Mouse (Mus musculus) gastrocnemius, adult 2 months (tissue): Measurements from ENCODE around the gene Bnipl. TPM values are rescaled to one million over a fixed set of nuclear protein-coding genes. Genes with fewer than 3 reads are reported as not detected.

Experiments
- DNase-seq: peaks from one replicate; pipeline ENCODE4 v3.0.0; 2022
- H3K27ac ChIP-seq: fragments of 200-600 bp; 2 replicates; pipeline ENCODE4 v1.8.1; 2022; ENCODE audit warnings: mild to moderate bottlenecking
- H3K4me3 ChIP-seq: fragments of 200-600 bp; 2 replicates; pipeline ENCODE4 v1.8.1; 2022; ENCODE audit warnings: mild to moderate bottlenecking, moderate library complexity
- CTCF ChIP-seq: fragments of 200-600 bp; IDR thresholded peaks from 2 replicates; pipeline ENCODE4 v1.8.1; 2022; ENCODE audit warnings: antibody characterized with exemption, mild to moderate bottlenecking, moderate library complexity
- intact Hi-C: fragments of 180-260 bp; cut with DNase I; formaldehyde crosslinking; loops from one replicate; pipeline ENCODE4 v1.15.1; 2025
- total RNA-seq, 2 experiments: library from RNA; stranded (reverse); gene quantifications; 2 replicates each; pipeline ENCODE4 v1.2.3; 2021

Gene Bnipl
- total RNA-seq, 2 experiments from 2014 or later, result 0.31 TPM; not detected in 1

DNA sequence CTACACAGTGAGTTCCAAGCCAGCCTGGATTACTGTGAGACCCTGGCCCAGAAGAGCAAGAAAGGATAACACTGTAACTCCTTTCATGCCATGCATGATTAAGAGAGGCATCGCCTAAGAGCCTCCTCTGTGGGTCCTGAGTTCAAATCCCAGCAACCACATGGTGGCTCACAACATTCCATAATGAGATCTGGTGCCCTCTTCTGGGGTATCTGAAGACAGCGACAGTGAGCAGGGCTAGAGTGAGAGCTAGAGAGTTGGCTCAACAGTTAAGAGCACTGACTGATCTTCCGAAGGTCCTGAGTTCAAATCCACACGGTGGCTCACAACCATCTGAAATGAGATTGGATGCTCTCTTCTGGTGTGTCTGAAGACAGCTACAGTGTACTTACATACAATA is 23.5 kb upstream of the Bnipl start:
- Histone ChIP-seq H3K4me3 (no peak overlapping the region), H3K27ac (peak overlapping the region; percentile 93)
- TF ChIP-seq CTCF, result no peak
- intact Hi-C loops, result no loop called here
- no peak for DNase-seq

DNA sequence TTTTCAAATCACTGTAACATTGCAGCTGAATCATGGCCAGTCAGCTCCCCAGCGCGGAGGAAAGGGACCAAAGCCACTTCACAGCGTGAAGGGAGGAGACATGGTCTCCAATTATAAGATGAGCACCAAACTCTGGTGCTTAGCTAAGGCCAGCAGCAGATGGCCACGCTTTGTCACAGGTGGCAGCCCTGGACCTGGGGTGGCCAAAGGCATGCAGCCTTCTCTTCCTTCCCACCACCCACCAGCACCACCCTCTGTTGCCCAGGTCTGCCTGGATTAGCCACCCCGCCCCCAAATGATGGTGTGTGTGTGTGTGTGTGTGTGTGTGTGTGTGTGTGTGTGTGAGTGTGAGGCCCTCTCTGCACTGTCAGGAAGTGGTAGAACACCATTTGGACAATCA is 22.5 kb upstream of the Bnipl start:
- no peak for DNase-seq
- Histone ChIP-seq H3K4me3 (no peak overlapping the region), H3K27ac (peak overlapping the region; percentile 93)
- intact Hi-C loops, result no loop called here
- TF ChIP-seq CTCF, result no peak

DNA sequence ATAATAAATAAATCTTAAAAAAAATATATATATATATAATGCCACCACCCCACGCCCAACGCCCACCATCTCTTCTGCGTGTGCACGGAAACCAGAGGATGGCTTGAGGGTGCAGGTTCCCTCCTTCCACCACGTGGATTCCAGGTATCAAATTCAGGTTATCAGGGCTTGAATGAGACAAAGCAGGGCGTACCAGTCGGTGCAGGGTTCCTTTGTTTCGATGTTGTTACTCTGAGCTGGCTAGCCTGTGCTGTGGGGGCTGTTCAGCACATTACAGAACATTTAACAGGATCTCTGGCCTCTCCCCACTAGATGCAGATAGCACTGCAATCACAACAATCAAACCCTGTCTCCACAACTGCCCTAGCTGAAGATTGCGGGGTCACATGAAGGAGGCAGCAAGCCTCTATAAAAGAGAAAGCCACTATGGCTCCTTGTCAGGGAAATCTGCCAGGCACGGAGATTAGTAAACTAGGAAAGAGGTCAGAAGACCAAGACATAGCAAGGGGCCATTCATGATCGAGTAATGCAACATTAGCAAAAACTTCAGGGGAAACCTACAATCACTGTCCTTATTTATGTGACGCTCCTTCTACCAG is 19.9 kb upstream of the Bnipl start:
- peak overlapping the region; percentile 25; the same call in 1 of the 2 replicates for H3K27ac ChIP-seq
- no peak overlapping the region for H3K4me3 ChIP-seq
- no peak for DNase-seq
- no peak for TF ChIP-seq CTCF
- intact Hi-C loops, result no loop called here

DNA sequence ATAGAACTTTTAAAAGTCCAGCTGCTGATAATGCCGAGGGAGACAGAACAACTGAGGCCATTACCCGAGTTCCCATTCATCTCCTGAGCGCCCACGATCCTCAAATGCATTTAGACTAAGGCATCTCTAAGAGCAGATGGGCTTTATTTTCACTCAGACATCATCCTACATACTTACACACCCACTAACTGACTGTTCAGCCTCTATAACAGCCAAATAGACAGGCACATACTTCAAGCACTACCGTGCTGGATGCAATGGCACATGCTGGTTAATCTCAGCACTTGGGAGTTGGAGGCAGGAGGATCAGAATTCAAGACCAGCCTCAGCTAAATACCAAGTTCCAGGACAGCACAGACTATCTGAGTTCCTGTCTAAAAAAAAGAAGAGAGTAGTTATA is 18.8 kb upstream of the Bnipl start:
- intact Hi-C loops, result no loop called here
- peak overlapping the region; percentile 57; the same call in 1 of the 2 replicates for H3K27ac ChIP-seq
- TF ChIP-seq CTCF, result no peak
- no peak overlapping the region for H3K4me3 ChIP-seq
- no peak for DNase-seq

DNA sequence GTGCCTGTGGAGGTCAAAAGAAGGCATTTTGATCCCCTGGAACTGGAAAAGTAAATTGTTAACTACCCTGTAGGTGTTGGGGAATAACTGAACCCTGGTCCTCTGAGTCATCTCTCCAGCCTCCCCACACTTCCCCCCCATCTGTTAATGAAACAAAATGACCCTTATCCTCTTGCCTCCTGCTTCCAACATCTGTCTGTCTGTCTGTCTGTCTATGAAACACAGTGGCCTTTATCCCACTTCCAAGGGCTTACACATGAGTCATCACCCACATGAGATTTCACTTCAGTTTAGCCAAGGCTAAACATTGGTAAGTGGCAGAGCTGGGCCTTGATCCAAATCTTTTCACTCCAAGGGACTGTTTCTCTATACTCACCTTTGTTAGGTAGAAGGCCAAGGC is 16.9 kb upstream of the Bnipl start:
- DNase-seq, result no peak
- no peak overlapping the region for H3K4me3 ChIP-seq
- peak overlapping the region; percentile 87 for H3K27ac ChIP-seq
- no peak for TF ChIP-seq CTCF
- intact Hi-C loops, result no loop called here

DNA sequence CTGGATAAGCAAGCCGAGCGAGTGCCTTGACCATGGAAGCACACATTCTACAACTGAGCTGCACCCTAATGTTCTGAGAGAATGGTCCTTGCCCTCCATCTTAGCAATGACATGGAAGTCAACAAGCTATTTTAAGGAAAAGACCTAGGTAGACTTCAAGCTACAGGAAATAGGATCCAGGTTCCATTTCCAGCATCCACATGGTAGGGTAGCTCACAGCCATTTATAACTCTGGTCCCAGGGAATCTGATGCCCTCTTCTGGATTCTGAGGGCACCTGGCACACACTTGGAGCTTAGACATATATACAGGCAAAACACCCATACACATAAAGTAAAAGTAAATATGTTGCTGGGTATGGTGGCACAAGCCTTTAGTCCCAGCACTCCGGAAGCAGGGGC is 15.1 kb upstream of the Bnipl start:
- TF ChIP-seq CTCF, result peak; percentile 37
- H3K27ac ChIP-seq, result peak overlapping the region; percentile 87
- no peak for DNase-seq
- intact Hi-C loops, result no loop called here
- no peak overlapping the region; the same call in 1 of the 2 replicates for H3K4me3 ChIP-seq

DNA sequence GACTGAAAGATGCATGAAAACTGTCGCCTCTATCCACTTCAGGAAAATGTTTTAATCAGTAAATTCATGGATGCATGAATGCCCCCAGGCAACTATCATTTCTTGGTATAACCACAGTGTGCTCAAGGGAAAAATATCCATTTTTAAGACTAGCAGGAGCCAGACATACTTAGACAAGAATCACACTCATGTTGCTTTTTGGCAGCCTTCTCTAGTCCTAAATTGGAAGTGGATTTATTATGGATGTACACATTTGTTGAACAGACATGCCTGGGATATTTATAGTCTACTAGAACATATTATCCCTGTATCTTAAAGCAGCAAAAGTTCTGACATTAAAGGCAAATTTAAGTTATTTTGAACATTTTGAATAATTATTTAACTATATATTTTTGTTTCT is 13.7 kb upstream of the Bnipl start:
- DNase-seq, result no peak
- no peak for TF ChIP-seq CTCF
- intact Hi-C loops, result loop anchor here (5.0 kb wide), 2 partner anchors 47 to 122 kb away; partner anchors contain the start of genes Gabpb2 and Tnfaip8l2
- Histone ChIP-seq H3K4me3 (peak overlapping the region; percentile 1; the same call in 1 of the 2 replicates), H3K27ac (peak overlapping the region; percentile 87)

DNA sequence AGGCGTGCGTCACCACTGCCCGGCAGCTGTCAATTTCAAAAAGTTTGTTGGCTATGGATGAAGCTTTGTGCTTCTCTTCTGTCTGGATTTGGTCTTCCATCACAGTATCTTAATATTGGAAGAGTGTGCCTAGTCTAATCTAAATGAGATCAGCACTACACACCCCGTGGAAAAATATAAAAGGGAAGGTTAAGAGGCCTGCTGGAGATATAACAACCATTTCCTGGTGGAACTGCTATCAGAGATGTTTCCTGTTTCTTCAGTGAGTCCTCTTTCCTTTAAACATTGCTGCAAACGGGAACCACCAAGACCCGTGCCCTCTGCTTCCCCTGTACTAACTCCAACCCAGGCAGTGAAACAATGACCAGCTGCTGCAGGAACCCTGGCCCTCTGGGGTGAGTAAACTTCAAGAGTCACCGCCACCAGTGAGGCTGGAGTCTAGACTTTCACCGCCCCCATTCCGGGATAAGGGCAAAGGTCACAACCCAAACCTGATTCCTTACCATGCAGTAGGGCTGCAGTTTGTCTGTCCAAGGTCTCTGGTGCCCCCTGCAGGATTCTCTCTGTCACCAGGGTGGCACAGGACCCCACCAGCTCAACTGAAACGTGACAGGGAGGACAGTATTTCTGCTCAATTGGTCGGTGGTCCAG is 12.2 kb upstream of the Bnipl start:
- Histone ChIP-seq H3K4me3 (peak overlapping the region; percentile 30; the same call in 1 of the 2 replicates), H3K27ac (peak overlapping the region; percentile 87)
- intact Hi-C loops, result loop anchor here (5.0 kb wide), 2 partner anchors 46 to 121 kb away; partner anchors contain the start of genes Gabpb2 and Tnfaip8l2
- peak; percentile 88 for TF ChIP-seq CTCF
- peak; percentile 89 for DNase-seq

DNA sequence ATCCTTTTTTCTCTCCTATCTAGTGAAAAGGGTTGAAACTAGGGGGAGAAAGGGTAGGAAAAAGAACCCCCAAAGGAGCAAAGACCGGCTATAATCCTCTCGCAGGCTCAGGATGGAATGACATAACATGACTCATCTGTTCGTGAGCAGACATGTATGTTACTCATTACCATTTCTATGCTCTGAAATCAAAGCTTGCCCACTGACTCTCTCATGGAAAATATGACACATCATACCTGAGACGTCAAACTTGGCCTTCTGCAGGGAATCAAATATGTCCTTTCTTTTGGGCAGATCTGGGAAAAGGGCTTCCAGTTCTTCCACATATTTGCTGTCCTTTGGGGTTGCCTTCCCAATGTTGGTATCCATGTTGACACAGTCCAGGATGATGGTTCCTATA is 11.0 kb upstream of the Bnipl start:
- no peak for TF ChIP-seq CTCF
- Histone ChIP-seq H3K27ac (no peak overlapping the region), H3K4me3 (no peak overlapping the region)
- intact Hi-C loops, result loop anchor here (5.0 kb wide), 2 partner anchors 45 to 120 kb away; partner anchors contain the start of genes Gabpb2 and Tnfaip8l2
- no peak for DNase-seq

DNA sequence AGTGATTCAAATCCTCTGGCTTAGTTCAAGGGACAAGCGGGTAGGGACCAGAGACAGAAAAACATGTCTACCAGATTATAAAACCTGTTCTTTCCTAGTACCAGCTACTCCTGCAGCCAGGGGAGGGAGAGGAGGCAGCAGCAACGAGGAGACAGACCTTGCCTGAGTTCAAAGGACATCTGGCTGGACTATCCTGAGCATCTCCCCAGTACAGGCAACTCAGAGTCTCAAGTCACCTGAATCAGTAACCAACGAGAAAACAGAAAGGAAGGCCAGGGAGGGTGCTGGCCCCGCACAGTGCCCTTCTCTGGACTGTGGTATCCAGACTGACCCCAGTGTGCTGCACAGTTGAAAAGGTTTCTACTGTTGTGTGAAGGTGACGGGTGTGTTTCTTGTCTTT is 5.9 kb upstream of the Bnipl start:
- DNase-seq, result no peak
- Histone ChIP-seq H3K27ac (no peak overlapping the region), H3K4me3 (no peak overlapping the region)
- intact Hi-C loops, result no loop called here
- TF ChIP-seq CTCF, result no peak

DNA sequence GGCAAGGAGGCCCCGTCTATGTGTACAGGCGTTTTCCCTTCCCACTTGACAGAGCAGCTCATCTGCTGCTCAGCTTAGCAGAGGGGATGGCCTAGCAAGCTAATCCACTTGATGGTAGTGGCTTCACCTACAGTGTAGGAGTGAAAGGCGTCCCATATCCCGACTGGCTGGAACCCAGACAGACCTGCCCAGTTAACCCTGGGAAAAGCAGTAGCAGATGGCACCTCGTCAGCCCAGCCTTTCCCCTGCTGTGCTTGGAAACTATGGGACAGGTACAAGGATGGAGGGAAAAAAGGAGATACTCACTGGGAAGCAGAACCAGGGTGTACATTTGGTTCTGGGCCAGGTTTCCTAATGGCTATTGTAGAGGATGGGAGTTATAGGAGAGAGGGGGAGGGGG is 632 bp downstream of the Bnipl start:
- DNase-seq, result no peak
- H3K27ac ChIP-seq, result no peak overlapping the region
- intact Hi-C loops, result no loop called here
- TF ChIP-seq CTCF, result no peak
- no peak overlapping the region for H3K4me3 ChIP-seq

DNA sequence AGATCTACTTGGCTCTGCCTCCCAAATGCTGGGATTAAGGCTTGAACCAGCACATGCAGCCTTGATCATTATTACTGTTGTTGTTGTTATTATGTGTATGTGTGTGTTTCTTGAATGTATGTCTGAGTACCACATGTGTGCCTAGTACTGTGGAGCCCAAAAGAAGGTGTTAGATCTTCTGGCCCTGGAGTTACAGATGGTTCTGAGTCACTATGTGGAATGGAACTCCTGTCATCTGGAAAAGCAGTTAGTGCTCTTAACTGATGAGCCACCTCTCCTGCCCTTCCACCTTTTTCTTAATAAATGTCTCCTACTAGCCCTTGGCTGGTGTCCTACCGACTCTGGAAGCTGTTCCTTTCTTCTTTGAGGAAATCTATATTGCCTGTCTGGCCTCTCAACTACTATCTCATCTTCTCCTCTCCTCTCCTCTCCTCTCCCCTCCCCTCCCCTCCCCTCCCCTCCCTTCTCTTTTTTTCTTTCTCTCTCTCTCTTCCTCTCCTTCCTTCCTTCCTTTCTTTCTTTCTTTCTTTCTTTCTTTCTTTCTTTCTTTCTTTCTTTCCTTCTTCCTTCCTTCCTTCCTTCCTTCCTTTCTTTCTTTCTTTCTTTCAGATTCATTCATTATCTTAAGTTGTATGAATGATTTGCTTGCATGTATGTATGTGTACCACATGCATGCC is 3.2 kb downstream of the Bnipl start:
- DNase-seq, result no peak
- intact Hi-C loops, result no loop called here
- no peak for TF ChIP-seq CTCF
- Histone ChIP-seq H3K4me3 (no peak overlapping the region), H3K27ac (no peak overlapping the region)
